Mouse (Mus musculus) MEL (cell line): ENCODE data around the gene Myom1. TPM values are rescaled to one million over a fixed set of nuclear protein-coding genes. Genes with fewer than 3 reads are reported as not detected.
A peak's percentile ranks its signal among the peaks of the same experiment; 100 is the strongest.

Experiments used
- DNase-seq: peaks from one replicate; pipeline ENCODE4 v3.0.0; 2011; ENCODE audit warnings: low read depth, low spot score
- H3K27ac ChIP-seq: 2 replicates; pipeline ENCODE4 v1.5.1; 2012; ENCODE audit warnings: low read depth, mild to moderate bottlenecking, control low read depth, low read length, moderate library complexity; ENCODE audit not compliant: control insufficient read depth
- H3K27me3 ChIP-seq, 2 experiments: fragments of 150-350 bp in 1 of 2; sonication (generic) in 1 of 2; 2 replicates each; pipeline ENCODE4 v1.6.1; 2012; ENCODE audit warnings: low read length in 2 of 2, mild to moderate bottlenecking in 2 of 2, improper control_type of control experiment in 1 of 2, moderate library complexity in 1 of 2; ENCODE audit not compliant: insufficient read depth in 2 of 2, control insufficient read depth in 1 of 2
- H3K36me3 ChIP-seq, 2 experiments: 2 replicates each; pipeline ENCODE4 v1.6.1; 2012 to 2014; ENCODE audit warnings: low read length in 2 of 2, improper control_type of control experiment in 1 of 2, inconsistent platforms in 1 of 2, mild to moderate bottlenecking in 1 of 2; ENCODE audit not compliant: insufficient read depth in 2 of 2, control insufficient read depth in 1 of 2
- H3K4me1 ChIP-seq, 2 experiments: fragments of 150-350 bp in 1 of 2; sonication (generic) in 1 of 2; 2 replicates each; pipeline ENCODE4 v1.6.1; 2012; ENCODE audit warnings: low read length in 2 of 2, improper control_type of control experiment in 1 of 2, mild to moderate bottlenecking in 1 of 2; ENCODE audit not compliant: insufficient read depth in 2 of 2, control insufficient read depth in 1 of 2
- H3K4me3 ChIP-seq, 2 experiments: fragments of 150-350 bp in 1 of 2; sonication (generic) in 1 of 2; 2 replicates each; pipeline ENCODE4 v1.5.1; 2012; ENCODE audit warnings: low read depth in 2 of 2, low read length in 2 of 2, mild to moderate bottlenecking in 2 of 2, moderate library complexity in 2 of 2, control low read depth in 1 of 2, improper control_type of control experiment in 1 of 2; ENCODE audit not compliant: control insufficient read depth in 1 of 2, insufficient read depth in 1 of 2
- H3K79me2 ChIP-seq: 2 replicates; pipeline ENCODE4 v1.6.1; 2012; ENCODE audit warnings: mild to moderate bottlenecking, low read length, moderate library complexity; ENCODE audit not compliant: control insufficient read depth, poor library complexity, insufficient read depth
- H3K9ac ChIP-seq: 2 replicates; pipeline ENCODE4 v1.6.1; 2012; ENCODE audit warnings: low read depth, mild to moderate bottlenecking, control low read depth, low read length, moderate library complexity; ENCODE audit not compliant: control insufficient read depth, poor library complexity, severe bottlenecking
- H3K9me3 ChIP-seq: fragments of 150-350 bp; sonication (generic); replicated peaks from 2 replicates; pipeline ENCODE4 v1.6.1; 2012; ENCODE audit warnings: mild to moderate bottlenecking, low read length, improper control_type of control experiment, moderate library complexity; ENCODE audit not compliant: insufficient read depth
- CHD1 ChIP-seq: IDR thresholded peaks from 2 replicates; pipeline ENCODE4 v1.6.1; 2012; ENCODE audit warnings: low read depth, mild to moderate bottlenecking, inconsistent platforms, low read length, improper control_type of control experiment
- CHD2 ChIP-seq: IDR thresholded peaks from 2 replicates; pipeline ENCODE4 v1.6.1; 2011; ENCODE audit warnings: low read length, improper control_type of control experiment
- CTCF ChIP-seq, 3 experiments: IDR thresholded peaks in 2 of 3; conservative IDR thresholded peaks in 1 of 3; 2 replicates each; pipeline ENCODE4 v1.5.1; 2011 to 2012; ENCODE audit warnings: low read length in 3 of 3, low read depth in 2 of 3, mild to moderate bottlenecking in 2 of 3, improper control_type of control experiment in 1 of 3, inconsistent platforms in 1 of 3, mixed read lengths in 1 of 3, moderate library complexity in 1 of 3; ENCODE audit not compliant: control insufficient read depth in 1 of 3, insufficient read depth in 1 of 3, poor library complexity in 1 of 3, severe bottlenecking in 1 of 3
- ELF1 ChIP-seq: IDR thresholded peaks from 2 replicates; pipeline ENCODE4 v1.6.1; 2014; ENCODE audit warnings: low read depth, mild to moderate bottlenecking, inconsistent platforms, low read length, improper control_type of control experiment, moderate library complexity
- EP300 ChIP-seq, 2 experiments: IDR thresholded peaks; 2 replicates each; pipeline ENCODE4 v1.6.1; 2011; ENCODE audit warnings: improper control_type of control experiment in 2 of 2, low read length in 2 of 2, low read depth in 1 of 2, mild to moderate bottlenecking in 1 of 2
- GATA1 ChIP-seq: IDR thresholded peaks from 2 replicates; pipeline ENCODE4 v1.6.1; 2011; ENCODE audit warnings: low read depth, low read length, improper control_type of control experiment
- JUND ChIP-seq: IDR thresholded peaks from 2 replicates; pipeline ENCODE4 v1.6.1; 2011; ENCODE audit warnings: low read depth, mild to moderate bottlenecking, improper control_type of control experiment, low read length
- KAT2A ChIP-seq: conservative IDR thresholded peaks from 2 replicates; pipeline ENCODE4 v1.6.1; 2012; ENCODE audit warnings: low read depth, low read length, improper control_type of control experiment, inconsistent platforms
- MAX ChIP-seq: IDR thresholded peaks from 2 replicates; pipeline ENCODE4 v1.6.1; 2011; ENCODE audit warnings: low read length, improper control_type of control experiment
- MEF2A ChIP-seq: IDR thresholded peaks from 2 replicates; pipeline ENCODE4 v1.6.1; 2014; ENCODE audit warnings: low read depth, mild to moderate bottlenecking, inconsistent platforms, low read length, improper control_type of control experiment; ENCODE audit not compliant: poor library complexity, insufficient replicate concordance, severe bottlenecking; ENCODE audit errors: extremely low read depth
- NRF1 ChIP-seq: IDR thresholded peaks from 2 replicates; pipeline ENCODE4 v1.6.1; 2014; ENCODE audit warnings: low read depth, mild to moderate bottlenecking, inconsistent platforms, low read length, improper control_type of control experiment, moderate library complexity; ENCODE audit not compliant: poor library complexity, insufficient read depth, severe bottlenecking
- RAD21 ChIP-seq: IDR thresholded peaks from 2 replicates; pipeline ENCODE4 v1.6.1; 2011; ENCODE audit warnings: mild to moderate bottlenecking, low read depth, low read length, improper control_type of control experiment
- TAL1 ChIP-seq: IDR thresholded peaks from 2 replicates; pipeline ENCODE4 v1.6.1; 2012; ENCODE audit warnings: mild to moderate bottlenecking, inconsistent platforms, low read length, moderate library complexity, mixed read lengths
- TCF12 ChIP-seq: IDR thresholded peaks from 2 replicates; pipeline ENCODE4 v1.6.1; 2014; ENCODE audit warnings: low read depth, mild to moderate bottlenecking, inconsistent platforms, low read length, improper control_type of control experiment, moderate library complexity
- UBTF ChIP-seq: IDR thresholded peaks from 2 replicates; pipeline ENCODE4 v1.6.1; 2012; ENCODE audit warnings: low read depth, mild to moderate bottlenecking, inconsistent platforms, low read length, improper control_type of control experiment, moderate library complexity, borderline replicate concordance; ENCODE audit not compliant: insufficient read depth
- USF1 ChIP-seq: IDR thresholded peaks from 2 replicates; pipeline ENCODE4 v1.6.1; 2014; ENCODE audit warnings: low read depth, mild to moderate bottlenecking, inconsistent platforms, low read length, improper control_type of control experiment, moderate library complexity
- ZC3H11A ChIP-seq: IDR thresholded peaks from 2 replicates; pipeline ENCODE4 v1.6.1; 2012; ENCODE audit warnings: low read depth, mild to moderate bottlenecking, inconsistent platforms, low read length, improper control_type of control experiment
- ZKSCAN1 ChIP-seq: IDR thresholded peaks from 2 replicates; pipeline ENCODE4 v1.6.1; 2012; ENCODE audit warnings: low read depth, mild to moderate bottlenecking, inconsistent platforms, low read length, improper control_type of control experiment, moderate library complexity
- ZNF384 ChIP-seq: IDR thresholded peaks from 2 replicates; pipeline ENCODE4 v1.6.1; 2012; ENCODE audit warnings: low read depth, mild to moderate bottlenecking, inconsistent platforms, low read length, improper control_type of control experiment
- polyA plus RNA-seq, 2 experiments: library from polyadenylated mRNA; stranded (reverse) in 1 of 2; unstranded in 1 of 2; fragments of >175 nt in 1 of 2; fragments of >200 nt in 1 of 2; gene quantifications; 2 replicates each; pipeline versions ENCODE4 v1.2.1 to v1.2.4; 2012; ENCODE audit warnings: low replicate concordance in 2 of 2, low read depth in 1 of 2; ENCODE audit not compliant: insufficient read length in 2 of 2, insufficient read depth in 1 of 2, missing spikeins in 1 of 2
- total RNA-seq: library from RNA; depleted of rRNA; stranded (reverse); fragments of 300-350 nt; gene quantifications from 2 replicates; pipeline ENCODE4 v1.2.3, GENCODE M21; 2012

The Myom1 gene
- total and polyA plus RNA-seq, 3 experiments: 0.65 to 0.79 TPM; not detected in 1

DNA sequence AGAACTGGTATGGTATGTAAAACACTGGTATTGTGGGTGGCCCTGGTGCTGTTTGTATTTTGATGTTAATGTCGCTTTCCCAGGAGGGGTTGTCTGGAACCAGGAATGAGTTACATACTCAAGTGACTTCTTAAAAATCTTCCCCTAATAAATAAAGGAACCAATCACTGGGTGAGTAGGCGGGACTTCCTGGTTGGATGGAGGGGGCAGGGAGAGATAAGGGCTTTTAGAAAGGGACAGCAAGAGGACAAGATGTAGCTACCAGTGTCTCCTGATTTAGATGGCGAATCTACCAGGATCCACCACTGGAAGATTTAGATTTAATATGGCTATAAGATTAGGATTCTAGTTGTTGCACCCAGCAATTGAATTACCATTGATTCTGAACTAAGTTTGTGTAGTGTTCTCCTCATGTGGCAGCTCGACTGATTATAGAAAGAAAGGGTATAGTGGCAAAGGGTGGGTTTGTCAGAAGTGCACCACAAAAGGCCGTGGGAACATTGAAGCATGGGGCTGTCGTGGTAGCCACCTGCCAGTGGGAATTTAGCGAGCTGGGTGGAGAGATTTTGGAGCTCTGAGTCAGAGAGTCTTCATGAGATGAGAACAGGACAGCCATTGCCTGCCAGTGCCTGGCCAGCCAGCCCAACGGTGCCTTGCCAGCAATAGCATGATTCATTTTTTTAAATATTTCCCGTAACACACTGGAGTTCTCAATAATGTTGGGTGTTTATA lies 9.7 kb downstream of the Myom1 start:
- Histone ChIP-seq H3K4me3 (no peak overlapping the region), H3K27ac (no peak overlapping the region), H3K9ac (no peak overlapping the region), H3K9me3 (no peaks in the 10 kb centered on the region), H3K36me3 (no peaks in the 10 kb centered on the region; a peak in 1 of 4 replicates), H3K27me3 (no peaks in the 10 kb centered on the region), H3K4me1 (peaks cover 2 to 7% of the 10 kb centered on the region in 2 experiments; a peak in 2 of 4 replicates), H3K79me2 (no peaks in the 10 kb centered on the region)
- peak; percentile 54 for DNase-seq
- TF ChIP-seq GATA1 (peak; percentile 77), TCF12 (no peak), ELF1 (peak; percentile 75; the same call in 1 of the 2 replicates)

DNA sequence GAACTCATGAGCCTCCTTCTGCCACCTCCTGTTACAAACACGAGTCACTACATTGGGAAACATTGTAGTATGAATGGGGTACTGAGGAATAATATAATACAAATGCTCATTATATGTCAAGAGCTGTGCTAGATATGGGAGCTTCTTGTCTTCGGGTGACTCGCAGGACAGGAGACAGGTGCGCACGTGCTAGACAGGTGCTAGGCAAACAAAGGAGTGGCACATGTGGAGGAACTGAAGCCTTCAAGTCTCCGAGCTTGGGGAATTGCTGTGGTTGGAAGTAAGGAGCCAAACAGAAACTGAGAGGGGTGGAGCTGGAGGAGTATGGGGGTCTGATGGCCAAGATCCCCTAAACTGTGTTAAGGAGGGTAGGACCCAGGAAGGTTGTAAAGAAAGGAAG lies 10.7 kb downstream of the Myom1 start:
- Histone ChIP-seq H3K9ac (no peak overlapping the region), H3K9me3 (no peaks in the 10 kb centered on the region)
- DNase-seq: no peak
- TF ChIP-seq EP300 (IDR thresholded peaks at IDR 0.05; ENCODE audit: low read depth in 1 of 2, low read length in 2 of 2) (no peak), KAT2A (no peak), CTCF (IDR thresholded peaks at IDR 0.05 in 2 of 3, conservative IDR thresholded peaks at IDR 0.05 in 1 of 3; ENCODE audit: control insufficient read depth in 1 of 3, insufficient read depth in 1 of 3, low read depth in 2 of 3, low read length in 3 of 3, poor library complexity in 1 of 3, severe bottlenecking in 1 of 3) (no peak), JUND (no peak), CHD2 (no peak), ZC3H11A (no peak), ZKSCAN1 (no peak), ZNF384 (no peak), TAL1 (no peak), UBTF (no peak), CHD1 (no peak), GATA1 (no peak), MAX (no peak), USF1 (no peak), NRF1 (no peak), RAD21 (no peak), MEF2A (no peak)
- TF ChIP-seq, all 39 proteins: peak for 0
- H3K4me1 ChIP-seq: peaks cover 2 to 7% of the 10 kb centered on the region in 2 experiments; a peak in 2 of 4 replicates
- no peak overlapping the region for H3K27ac ChIP-seq
- no peaks in the 10 kb centered on the region for H3K27me3 ChIP-seq
- H3K36me3 ChIP-seq: no peaks in the 10 kb centered on the region; a peak in 1 of 4 replicates
- H3K4me3 ChIP-seq: no peak overlapping the region
- H3K79me2 ChIP-seq: no peaks in the 10 kb centered on the region
